In the genomic region with DNA sequence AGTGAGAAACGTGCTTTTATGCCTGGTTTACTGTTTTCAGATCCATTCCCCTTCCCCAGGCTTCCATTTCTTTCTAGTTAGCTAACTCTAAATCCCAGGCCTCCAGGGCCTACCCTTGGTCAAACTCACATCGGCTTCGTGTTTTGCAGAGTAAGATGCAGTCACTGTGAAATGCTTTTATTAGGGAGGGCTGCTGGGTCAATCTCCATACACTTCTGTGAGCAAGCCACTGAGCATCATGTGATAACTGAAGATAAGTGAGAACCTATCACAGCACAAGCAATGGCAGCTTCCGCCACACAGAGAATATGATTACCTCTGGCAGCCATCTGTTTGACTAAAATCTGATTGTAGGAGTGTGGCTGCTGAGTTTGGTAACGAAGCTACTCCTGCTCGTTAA, we compare ENCODE assay signal across 17 mouse cellular contexts. TPM values are rescaled to one million over a fixed set of nuclear protein-coding genes. Genes with fewer than 3 reads are reported as not detected.
"Had no signal": no experiment of that assay in that cellular context is flagged by ENCODE, and none has a peak within 500 bp of the region (broad histone marks: within the 10 kb centered on the region; RNA-seq: fewer than 3 reads in every experiment).

No protein-coding gene starts in this region.

- H3K9me3 ChIP-seq: kidney, embryonic 15.5 days; limb, embryonic 12.5 days; liver, embryonic 13.5 days; lung, embryonic 15.5 days; megakaryocyte, embryonic 14.5 days; neural tube, embryonic 12.5 days; stomach, embryonic 15.5 days had no signal

- H3K27ac ChIP-seq: kidney, embryonic 15.5 days; limb, embryonic 12.5 days; liver, embryonic 13.5 days; lung, embryonic 15.5 days; macrophage; neural tube, embryonic 12.5 days; stomach, embryonic 15.5 days had no signal

- H3K4me2 ChIP-seq: kidney, embryonic 15.5 days; limb, embryonic 12.5 days; liver, embryonic 13.5 days; lung, embryonic 15.5 days; neural tube, embryonic 12.5 days; stomach, embryonic 15.5 days had no signal

- H3K9ac ChIP-seq: kidney, embryonic 15.5 days; limb, embryonic 12.5 days; liver, embryonic 13.5 days; liver, postnatal 0 days; lung, embryonic 15.5 days; neural tube, embryonic 12.5 days; stomach, embryonic 15.5 days had no signal

- DNase-seq: kidney, adult 2 months; kidney, postnatal 14 days; liver; liver, embryonic 13.5 days; liver, postnatal 0 days; lung, postnatal 14 days; thymus, adult 2 months; thymus, postnatal 25 days had no signal

- ATAC-seq: intestine, embryonic 16.5 days; liver, postnatal 0 days had no signal

- H3K4me1 ChIP-seq: kidney, embryonic 15.5 days; limb, embryonic 12.5 days; liver, embryonic 13.5 days; lung, embryonic 15.5 days; megakaryocyte, embryonic 14.5 days; neural tube, embryonic 12.5 days; stomach, embryonic 15.5 days had no signal

- H3K27me3 ChIP-seq: kidney, embryonic 15.5 days; limb, embryonic 12.5 days; liver, embryonic 13.5 days; lung, embryonic 15.5 days; megakaryocyte, embryonic 14.5 days; stomach, embryonic 15.5 days had no signal

- H3K36me3 ChIP-seq: kidney, embryonic 15.5 days; limb, embryonic 12.5 days; liver, embryonic 13.5 days; lung, embryonic 15.5 days; neural tube, embryonic 12.5 days; stomach, embryonic 15.5 days had no signal

- H3K4me3 ChIP-seq: kidney, embryonic 15.5 days; limb, embryonic 12.5 days; liver, embryonic 13.5 days; lung, embryonic 15.5 days; megakaryocyte, embryonic 14.5 days; neural tube, embryonic 12.5 days; stomach, embryonic 15.5 days had no signal

RNA-seq across cellular contexts. Expression of a gene that starts 59.7 kb away (rescaled TPM):
- polyA plus RNA-seq: macrophage; spleen, adult 2 months had no signal
